Mouse (Mus musculus): ENCODE results near the gene Ppy.

Ppy gene

DNA sequence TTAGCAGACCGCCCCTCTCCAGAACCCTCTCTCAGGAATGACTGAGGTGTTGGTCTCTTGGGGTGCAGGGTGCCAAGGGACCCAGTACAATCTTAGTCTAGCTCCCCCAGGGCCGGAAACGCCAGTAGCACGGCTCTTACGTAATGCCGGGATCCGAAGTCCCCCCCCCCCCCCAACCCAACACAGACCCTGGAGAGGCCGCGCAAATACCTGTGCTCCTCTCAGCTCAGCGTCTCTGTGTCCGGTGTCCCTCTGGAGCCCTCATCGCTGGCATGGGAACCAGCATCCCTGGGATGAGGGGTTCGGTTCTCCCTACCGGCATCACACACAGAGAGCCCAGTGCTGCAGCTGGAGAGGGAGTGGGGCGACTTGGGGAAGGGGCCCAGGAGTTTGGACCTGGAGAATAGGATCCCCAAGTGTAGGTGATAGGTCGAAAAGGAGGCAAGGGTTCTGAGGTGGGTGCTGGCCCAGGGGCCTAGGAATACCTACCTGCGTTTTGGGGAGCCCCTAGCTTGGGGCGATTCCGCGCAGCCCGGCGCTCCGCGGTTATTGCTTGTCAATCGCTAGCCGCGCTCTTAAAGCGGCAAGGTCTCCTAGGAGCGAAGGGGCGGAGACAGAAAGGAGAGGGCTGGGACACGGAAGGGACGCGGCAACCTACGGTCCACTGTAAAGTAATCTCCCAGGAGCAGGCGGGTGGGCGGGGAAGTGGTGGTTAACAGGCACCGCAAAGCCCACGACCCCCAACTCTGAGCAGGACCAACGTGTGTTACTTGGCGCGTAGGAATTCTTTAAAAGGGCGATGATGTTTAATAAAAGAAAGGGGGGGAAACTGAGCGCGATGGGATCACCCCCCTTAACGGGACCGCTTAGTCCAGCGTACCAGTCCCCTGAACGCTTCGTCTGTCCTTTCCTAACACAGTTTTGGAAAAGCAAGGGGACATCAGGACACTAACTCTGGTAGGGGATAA, 12.9 kb downstream of the Ppy start, which contains the start of gene Mpp2:
Mpp2 (minus strand) TSS at position 585 of the 968 bp plus-strand sequence.
- DNase-seq, result peak; percentile 32

DNA sequence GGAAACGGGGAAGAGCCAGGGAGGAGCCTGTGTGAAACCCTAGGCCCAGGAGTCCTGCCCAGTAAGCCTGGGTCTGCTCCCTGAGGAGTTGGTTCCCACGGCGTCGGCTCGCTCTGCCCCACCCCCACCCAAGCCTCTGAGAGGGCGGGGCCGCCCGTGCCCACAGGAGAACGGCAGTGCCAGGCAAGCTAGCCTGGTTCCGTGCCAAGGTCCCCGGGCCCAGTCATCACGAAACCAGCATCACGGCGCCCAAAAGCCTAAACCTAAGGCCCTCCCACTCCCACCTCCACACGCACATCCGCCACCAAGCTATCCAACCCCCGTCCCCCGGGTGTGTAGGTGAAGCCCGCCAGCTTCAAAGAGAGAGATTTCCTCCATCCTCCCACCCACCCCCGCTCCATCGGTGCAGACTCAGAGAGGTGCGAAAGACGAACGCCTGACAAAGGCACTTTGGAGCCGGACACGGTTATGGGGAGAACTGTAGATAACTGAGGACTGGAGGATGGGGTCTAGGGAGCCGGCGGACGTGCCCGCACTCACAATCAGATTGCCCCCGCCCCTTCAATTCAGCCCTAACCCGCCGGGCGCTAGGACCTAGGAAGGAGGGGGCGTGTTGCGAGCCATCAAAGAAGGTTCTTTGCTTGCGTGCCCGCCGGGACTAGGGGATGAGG, 13.9 kb downstream of the Ppy start:
- DNase-seq, result peak; percentile 61

DNA sequence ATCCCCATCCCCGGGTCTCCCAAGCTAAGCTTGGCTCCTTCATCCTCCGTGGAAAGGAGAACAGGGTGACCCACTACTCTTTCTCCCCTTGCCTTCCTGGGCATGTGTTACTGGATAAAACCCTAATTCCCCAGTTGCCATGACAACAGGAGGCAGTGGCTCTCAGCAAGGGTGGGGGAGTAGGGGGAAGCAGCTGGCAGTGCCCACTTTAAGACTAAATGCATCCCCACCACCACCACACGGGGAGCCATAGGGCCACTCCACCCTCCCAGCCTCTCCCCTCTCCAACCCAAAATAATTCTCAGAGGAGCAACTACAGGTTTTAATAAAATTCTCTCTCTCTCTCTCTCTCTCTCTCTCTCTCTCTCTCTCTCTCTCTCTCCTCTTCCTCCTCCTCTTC, 14.8 kb downstream of the Ppy start:
- DNase-seq, result no peak

DNA sequence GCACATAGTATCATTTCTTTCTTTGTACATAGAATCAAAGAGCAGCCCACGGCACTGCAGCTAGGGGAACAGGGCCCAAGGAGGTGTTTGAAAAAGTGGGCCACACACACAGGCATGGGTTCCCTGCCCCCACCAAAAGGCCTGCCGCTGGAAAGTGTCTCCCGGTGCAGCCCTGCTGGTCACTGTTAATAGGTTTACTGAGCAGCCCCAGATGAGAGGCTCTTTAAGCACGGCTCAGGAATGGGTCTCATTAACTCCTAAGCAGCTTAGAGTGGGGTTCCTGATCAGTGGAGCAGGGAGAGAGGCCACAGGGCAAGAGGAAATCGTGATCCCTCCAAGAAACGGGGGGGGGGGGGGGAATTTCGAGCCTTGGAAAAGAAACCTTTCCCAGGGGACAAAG, 17.0 kb downstream of the Ppy start:
- DNase-seq, result no peak

DNA sequence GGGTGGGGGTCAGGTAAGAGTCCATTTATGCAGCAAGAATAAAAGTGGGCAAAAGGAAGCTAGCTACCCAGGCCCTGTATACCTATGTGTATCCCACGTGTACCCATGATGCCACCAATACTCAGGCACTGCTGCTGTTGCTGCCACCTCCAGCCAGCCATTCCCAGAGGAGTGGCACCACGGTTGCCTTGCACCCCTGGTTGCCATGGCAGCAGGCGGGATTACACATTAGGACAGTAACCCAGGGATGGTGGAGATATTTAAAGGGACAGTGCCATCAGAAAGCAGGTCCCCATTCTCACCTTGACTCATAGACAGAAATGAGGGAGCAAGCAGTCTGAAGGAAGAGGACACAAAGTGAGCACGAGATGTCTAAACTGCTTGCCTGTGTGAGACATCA, 17.9 kb downstream of the Ppy start:
- no peak for DNase-seq

DNA sequence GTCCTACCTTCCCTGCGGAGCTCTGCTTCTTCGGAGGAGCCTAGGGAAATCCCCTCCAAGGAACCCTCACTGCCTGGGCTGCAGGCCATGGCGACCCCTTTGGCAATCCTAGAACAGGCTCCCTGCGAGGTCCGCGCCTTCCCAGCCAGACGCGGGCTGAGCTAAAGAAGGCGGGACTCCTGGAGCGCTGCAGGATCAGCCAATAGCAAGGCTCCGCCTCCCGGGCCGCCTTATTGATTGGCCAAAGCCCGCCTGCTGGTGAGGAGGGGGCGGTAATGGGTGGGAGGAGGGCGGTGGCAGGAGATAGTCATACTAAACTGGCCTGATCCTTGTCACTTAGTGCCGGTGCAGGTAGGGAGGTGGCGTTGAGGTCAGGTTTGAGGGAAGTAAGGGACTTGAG, 18.8 kb downstream of the Ppy start:
- peak; percentile 47 for DNase-seq

DNA sequence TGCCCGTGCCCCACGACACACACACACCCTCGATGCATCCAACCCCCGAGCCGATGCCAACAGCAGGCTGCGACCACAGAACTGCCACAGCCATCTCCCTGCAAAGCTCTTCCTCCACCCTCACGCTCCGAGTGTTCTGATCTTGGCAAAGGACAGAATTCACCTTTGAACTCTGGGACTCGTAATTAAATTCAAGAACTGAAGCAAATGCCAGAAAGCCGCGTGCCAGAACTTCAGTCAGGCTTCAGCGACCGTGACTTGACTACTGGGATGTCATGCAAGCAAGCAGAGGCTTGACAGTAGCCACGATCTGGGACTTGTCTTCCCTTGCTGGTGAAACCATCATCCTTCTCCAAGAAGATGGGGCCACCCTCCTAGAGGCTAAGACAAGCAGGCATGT, 27.4 kb downstream of the Ppy start:
- DNase-seq, result no peak

DNA sequence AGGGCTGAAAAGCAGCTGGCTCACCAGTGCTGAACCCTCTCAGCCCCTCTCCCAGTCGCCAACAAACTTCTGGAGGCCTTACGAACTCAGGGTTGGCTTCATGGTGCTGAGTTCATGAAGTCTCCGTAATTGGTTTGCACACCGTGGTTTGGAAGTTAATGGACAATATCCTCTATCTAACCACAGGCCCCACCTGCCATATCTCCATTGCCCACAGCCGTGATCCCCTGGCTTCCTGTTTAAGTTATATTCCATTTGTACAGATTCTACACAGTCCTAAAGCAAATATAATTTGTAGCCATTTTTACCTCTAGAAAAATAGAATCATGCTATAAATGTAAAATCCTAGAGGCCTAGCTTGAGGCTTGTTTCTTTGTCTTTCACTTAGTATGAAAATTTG, 28.4 kb downstream of the Ppy start:
- DNase-seq, result no peak

DNA sequence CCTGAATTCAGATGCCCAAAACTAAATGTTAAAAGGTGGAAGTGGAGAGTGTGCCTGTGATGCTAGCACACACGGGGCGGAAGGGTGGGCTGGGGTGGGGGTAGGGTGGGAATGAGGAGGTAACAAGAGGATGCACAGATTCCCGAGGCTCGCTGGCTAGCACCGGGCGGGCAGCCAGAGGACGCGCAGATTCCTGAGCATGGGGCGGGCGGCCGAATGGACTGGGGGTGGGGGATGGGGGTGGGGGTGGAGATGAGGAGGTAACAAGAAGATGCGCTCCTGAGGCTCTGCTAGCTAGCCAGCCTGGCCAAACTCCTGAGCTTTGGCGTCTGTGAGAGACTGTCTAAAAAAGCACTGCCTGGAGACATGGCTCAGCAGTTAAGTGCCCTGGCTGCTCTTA, 30.7 kb downstream of the Ppy start:
- DNase-seq, result no peak

DNA sequence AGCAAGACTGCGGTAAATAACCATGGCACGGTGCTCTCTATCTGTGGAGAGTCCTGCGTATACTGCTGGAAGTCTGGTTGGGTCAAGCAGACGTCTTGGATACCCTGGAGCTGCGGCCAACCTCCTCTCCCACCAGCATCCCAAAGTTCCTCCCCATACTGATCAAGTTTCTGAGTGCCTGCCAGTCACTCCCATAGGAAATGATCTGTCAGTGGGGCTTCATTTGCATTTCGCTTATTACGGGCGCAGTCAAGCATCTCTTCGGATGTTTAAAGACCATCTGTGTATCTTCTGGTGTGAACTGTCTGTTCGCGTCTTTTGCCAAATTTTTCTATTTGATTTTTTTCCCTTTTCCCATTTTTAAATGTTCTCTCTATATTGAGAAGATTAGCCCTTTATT, 31.5 kb downstream of the Ppy start:
- DNase-seq, result no peak

DNA sequence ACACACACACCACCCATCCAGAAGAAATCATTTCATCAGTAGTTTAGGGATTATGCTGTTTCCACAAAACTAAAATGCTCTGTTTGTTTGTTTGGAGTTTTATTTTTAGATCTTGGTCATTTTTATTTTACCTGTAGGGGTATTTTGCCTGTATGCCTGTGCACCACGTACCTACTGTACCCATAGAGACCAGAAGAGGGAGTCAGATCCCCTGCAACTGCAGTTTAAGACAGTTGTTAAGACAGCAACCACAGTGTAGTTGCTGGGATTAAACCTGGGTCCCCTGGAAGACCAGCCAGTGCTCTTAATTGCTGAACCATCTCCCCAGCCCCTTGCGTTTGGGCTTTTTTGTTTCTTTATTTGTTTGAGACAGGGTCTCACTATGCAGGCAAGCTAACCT, 32.1 kb downstream of the Ppy start:
- no peak for DNase-seq

DNA sequence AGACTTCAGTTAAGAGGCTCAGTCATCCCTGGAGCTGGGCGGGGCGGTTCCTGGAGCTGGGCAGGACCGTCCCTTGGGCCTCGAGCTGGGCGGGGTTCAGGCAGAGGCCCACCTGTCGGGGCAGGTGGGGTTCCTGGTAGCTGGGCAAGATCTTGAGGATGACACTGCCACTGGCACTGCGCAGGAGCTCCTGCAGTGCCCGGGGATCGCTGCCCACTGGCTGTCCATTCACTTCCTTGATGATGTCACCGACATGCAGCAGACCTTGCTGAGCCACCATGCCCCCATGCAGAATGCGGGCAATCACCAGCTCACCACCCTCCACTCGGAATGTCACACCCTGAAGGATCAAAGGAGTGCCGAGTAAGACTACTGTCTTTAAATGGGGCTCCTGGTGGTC, 38.0 kb downstream of the Ppy start:
- DNase-seq, result no peak

DNA sequence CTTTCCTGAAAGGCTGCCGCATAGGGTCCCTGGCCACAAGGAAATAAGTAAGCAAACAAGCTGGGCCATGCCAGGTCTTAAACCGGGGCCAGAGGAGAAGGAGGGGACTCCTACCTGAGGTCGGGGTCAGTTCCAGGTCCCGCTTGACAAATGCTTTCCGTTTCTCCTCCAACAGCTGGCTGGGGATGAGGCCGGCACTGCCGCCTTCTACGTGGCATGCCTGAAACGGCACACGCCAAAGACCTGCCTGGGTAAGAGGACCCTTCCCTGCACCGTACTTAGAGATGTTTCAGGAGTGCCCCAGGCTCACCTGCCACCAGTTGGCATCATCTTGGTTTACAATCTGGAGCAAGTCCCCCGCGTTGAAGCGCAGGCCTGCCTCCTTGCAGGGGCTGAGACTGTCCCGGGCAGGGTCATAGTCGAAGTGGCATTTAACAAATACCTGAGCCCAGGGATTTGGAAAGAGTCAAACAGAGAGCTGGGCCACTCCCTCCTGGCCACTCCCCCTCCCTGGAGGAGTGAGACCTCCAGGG, 39.1 kb downstream of the Ppy start:
- DNase-seq, result no peak

DNA sequence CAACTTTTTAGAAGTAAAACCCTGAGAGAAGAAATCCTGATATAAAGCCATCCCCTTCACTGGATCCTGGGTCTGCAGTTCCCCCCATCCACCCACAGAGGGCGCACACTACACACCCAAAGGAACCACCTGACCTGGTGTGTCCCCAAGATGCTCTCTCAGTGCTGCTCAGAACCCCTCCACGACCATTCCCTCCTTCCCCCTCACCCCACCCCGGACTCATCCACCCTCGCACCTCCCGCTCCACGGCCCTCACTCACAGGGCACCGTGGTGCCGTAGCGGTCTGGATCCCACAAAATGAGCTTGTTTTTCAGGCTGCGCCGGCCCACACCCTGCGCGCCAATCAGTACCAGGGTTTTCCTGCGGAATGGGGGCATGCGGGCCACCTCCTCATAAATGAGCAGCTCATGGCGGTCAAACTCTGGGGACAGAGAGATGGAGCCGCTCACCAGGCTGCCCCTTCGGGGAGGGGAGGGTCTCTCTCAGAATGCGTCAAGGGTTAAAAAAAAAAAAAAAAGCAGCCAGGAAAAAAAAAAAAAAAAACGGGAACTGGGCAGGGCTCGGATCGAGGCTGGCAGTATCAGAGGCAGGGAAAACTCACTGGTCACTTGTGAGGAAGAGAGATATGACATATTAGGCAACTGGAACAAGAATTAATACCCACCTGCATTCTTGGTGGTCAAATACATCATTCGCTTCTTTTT, 39.7 kb downstream of the Ppy start:
- DNase-seq, result peak; percentile 75

DNA sequence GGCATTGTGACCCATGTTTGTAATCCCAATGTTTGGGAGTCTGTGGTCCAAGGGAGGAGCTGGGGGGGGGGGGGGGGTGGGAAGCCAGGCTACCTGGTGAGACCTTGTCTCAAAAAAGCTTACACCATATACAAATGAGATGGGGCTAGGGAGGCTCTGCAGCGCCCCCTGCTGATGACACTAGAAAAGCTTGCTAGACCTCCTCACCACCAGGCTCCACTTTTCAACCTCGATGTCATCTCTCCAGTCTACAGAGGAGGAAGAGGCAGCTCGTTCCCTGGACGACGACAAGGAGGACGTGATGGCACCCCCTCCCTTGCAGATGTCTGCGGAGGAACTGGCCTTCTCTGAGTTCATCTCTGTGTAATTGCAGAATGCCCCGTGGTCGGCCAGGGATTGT, 47.3 kb downstream of the Ppy start:
- peak; percentile 71 for DNase-seq

DNA sequence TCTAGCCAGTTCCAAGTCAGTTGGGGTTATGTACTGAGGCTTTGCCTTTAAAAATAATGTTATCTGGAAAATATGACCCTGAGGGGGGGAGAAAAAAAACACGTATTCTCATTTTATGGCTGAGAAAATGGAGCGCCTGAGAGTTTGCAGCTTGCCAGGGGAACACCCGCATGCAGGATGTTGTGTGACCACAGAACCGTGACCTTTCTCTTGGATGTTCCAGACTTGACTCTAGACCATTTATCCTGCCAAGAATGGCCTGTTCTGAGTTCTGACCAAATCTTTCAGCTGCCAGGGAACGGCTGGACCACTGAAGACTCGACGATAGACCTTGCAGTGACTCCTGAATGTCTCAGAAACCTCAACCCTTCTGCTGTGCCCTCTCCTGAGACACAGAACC, 47.9 kb downstream of the Ppy start:
- no peak for DNase-seq

DNA sequence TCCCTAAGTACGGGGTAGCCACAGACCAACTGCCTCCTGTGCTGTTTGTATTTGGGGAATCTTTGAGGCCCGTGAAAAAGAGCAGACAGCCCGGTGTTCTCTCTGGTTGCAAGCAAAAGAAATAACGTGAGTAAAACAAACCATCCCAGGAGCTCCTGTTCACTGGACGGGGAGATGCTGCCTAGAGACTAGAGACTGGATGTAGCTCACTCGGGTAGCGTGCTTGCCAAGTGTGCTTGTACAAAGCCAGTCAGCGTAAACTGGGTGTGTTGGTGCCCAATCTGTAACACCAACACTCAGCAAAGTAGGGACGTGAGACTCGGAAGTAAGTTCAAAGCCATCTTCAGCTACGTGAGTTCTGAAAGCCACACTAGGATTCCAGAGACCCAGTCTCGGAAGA, 48.4 kb downstream of the Ppy start:
- no peak for DNase-seq

DNA sequence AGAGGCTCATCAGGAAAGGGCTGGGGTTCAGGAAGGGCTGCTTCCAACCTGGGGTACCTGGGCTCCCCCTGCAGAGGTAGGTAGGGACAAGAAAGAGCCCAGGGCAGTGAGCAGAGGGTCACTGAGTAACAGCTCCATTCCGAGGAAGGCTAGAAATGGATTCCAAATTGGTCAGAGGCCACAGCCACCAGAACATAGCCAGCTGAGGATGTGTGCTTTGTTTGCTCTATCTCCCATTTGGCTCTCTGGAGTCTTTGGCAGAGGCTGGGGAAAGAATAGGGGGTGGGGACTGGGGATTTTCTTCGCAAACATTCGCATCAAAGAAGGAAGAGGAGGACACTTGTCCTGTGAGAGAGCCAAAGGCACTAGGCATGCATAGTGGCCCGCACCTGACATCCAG, 49.2 kb downstream of the Ppy start:
- DNase-seq, result no peak

DNA sequence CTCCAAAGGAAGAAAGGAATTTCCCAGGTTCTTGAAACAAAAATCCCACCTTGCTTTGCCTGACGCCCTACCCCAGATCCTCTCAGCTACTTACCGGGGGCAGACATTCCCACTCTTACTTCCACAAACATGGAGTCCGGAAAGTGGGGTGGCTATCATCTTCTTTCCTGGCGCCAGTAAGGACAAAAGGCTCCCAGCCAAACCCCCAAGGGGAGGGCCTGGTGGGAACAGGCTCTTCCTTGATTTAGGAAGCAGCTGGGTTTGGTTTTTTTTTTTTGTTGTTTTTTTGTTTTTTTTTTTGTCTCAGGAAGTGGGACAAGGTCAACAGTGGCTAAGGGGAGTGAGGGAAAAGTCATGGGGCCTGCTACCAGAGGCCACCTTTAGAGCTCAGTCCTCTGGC, 49.6 kb downstream of the Ppy start:
- DNase-seq, result no peak

All from thymus, postnatal 4 days (tissue).